Mouse (Mus musculus) myocyte (in vitro differentiated cells): Measurements from ENCODE around the gene Ap5z1.

Source experiments
- E2F4 ChIP-seq: IDR thresholded peaks from one replicate; pipeline ENCODE4 v1.6.1; 2011; ENCODE audit warnings: mild to moderate bottlenecking, control low read depth, moderate library complexity; ENCODE audit not compliant: insufficient read depth
- MAX ChIP-seq: IDR thresholded peaks from one replicate; pipeline ENCODE4 v1.6.1; 2011; ENCODE audit warnings: low read depth, mild to moderate bottlenecking, control low read depth
- MYOG ChIP-seq, 3 experiments: IDR thresholded peaks; one replicate each; pipeline ENCODE4 v1.6.1; 2011; ENCODE audit warnings: control low read depth in 2 of 3, low read depth in 2 of 3, mild to moderate bottlenecking in 2 of 3; ENCODE audit not compliant: insufficient read length in 2 of 3, control insufficient read depth in 1 of 3, insufficient read depth in 1 of 3
- POLR2A ChIP-seq: IDR thresholded peaks from one replicate; pipeline ENCODE4 v1.6.1; 2011; ENCODE audit warnings: low read depth, mild to moderate bottlenecking, control low read depth, moderate library complexity; ENCODE audit not compliant: insufficient read length
- POLR2AphosphoS2 ChIP-seq: IDR thresholded peaks from one replicate; pipeline ENCODE4 v1.6.1; 2011; ENCODE audit warnings: low read depth, control low read depth; ENCODE audit not compliant: insufficient read length
- SRF ChIP-seq: IDR thresholded peaks from one replicate; pipeline ENCODE4 v1.6.1; 2011; ENCODE audit warnings: low read depth; ENCODE audit not compliant: control insufficient read depth, insufficient read length
- TCF12 ChIP-seq: IDR thresholded peaks from one replicate; pipeline ENCODE4 v1.6.1; 2011; ENCODE audit warnings: mild to moderate bottlenecking, control low read depth; ENCODE audit not compliant: poor library complexity, insufficient read depth, severe bottlenecking
- USF1 ChIP-seq: IDR thresholded peaks from one replicate; pipeline ENCODE4 v1.6.1; 2011; ENCODE audit warnings: low read depth, mild to moderate bottlenecking, control low read depth, moderate library complexity

GRCm38 (mm10) chr5:142521195-142521866 lies 57.6 kb downstream of the Ap5z1 start:
- TF ChIP-seq POLR2A (no peak), POLR2AphosphoS2 (no peak), MYOG (IDR thresholded peaks at IDR 0.05; ENCODE audit: control insufficient read depth in 1 of 3, insufficient read depth in 1 of 3, insufficient read length in 2 of 3, low read depth in 2 of 3) (no peak), E2F4 (no peak), TCF12 (no peak), MAX (no peak), USF1 (no peak), SRF (no peak)
